In genomic region chr5:131544381-131544780, GRCm38 (mm10) we compare ENCODE assay signal across 14 mouse cellular contexts.
"Had no signal": no experiment of that assay in that cellular context is flagged by ENCODE, and none has a peak within 500 bp of the region (broad histone marks: within the 10 kb centered on the region; RNA-seq: fewer than 3 reads in every experiment).

No protein-coding gene starts in this region.

- DNase-seq: lung, adult 2 months; lung, postnatal 14 days; lung, postnatal 36 days; midbrain, embryonic 14.5 days; retina, postnatal 1 day; right cerebral cortex, adult 18-20 months; right cerebral cortex, postnatal 25 days; right cerebral cortex, postnatal 4 days; spleen, adult 18-20 months; thymus, adult 18-20 months; thymus, postnatal 14 days; thymus, postnatal 36 days had no signal

- ATAC-seq: lung, postnatal 0 days; midbrain, embryonic 16.5 days had no signal
